Mouse (Mus musculus): ENCODE results near the gene Ccdc106. TPM values are rescaled to one million over a fixed set of nuclear protein-coding genes. Genes with fewer than 3 reads are reported as not detected.

Ccdc106 gene
- polyA plus RNA-seq, 1 experiment from 2014 or later = 14.4 TPM

DNA sequence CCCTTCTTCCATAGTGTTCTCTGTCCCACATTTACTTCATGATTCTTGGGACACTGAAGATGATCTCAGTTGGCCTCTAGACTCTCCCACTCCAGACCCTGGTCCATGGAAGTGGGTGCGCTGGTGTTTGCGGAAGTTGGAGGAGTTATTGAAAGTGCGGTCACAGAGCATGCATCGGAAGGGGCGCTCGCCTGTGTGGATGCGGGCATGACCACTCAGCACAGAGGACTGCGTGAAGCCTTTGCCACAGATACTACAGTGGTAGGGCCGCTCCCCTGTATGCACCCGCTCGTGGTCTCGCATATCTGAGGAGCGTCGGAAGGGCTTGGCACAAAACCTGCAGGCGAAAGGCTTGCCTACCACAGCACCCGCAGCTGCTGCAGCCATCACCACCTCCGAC, 15.3 kb downstream of the Ccdc106 start:
- 96% methylated on average over 17 of the region's 17 CpGs for whole genome bisulfite sequencing
- Histone ChIP-seq H3K36me3 (ENCODE audit: control insufficient read depth, insufficient read depth, low read length) (peaks cover 38% of the 10 kb centered on the region), H3K9me3 (ENCODE audit: control insufficient read depth, low read length) (peaks cover 26% of the 10 kb centered on the region)

DNA sequence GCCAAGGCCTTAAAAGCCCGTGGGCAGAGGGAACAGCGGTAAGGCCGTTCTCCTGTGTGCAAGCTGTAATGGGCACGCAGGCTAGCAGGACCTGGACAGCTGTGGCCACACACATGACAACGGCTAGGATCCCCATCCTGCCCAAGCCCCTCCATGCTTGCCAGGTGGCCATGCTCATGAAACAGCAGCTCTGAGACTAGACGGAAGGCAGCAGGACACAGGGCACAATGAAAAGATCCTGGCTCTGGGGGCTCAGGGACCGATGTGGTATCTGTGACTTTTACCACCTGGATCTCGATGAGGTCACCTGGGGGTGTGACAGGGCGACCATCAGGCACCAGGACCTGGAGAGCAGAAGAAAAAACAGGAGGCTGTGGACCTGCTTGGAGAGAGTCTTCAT, 15.8 kb downstream of the Ccdc106 start:
- DNase-seq (ENCODE audit: low spot score) = no peak
- no peak for ATAC-seq (ENCODE audit: insufficient number of reproducible peaks, low FRiP score, low TSS enrichment, low read depth)
- Histone ChIP-seq H3K9me3 (ENCODE audit: control insufficient read depth, low read length) (peaks cover 21% of the 10 kb centered on the region), H3K4me1 (ENCODE audit: control insufficient read depth, insufficient read depth, low read length) (no peaks in the 10 kb centered on the region), H3K27me3 (ENCODE audit: control insufficient read depth, insufficient read depth, low read length) (no peaks in the 10 kb centered on the region), H3K4me3 (ENCODE audit: low read depth, low read length) (no peak overlapping the region), H3K27ac (replicated peaks; ENCODE audit: low read depth, low read length) (no peak overlapping the region), H3K4me2 (ENCODE audit: low read depth, severe bottlenecking) (no peak overlapping the region), H3K36me3 (ENCODE audit: control insufficient read depth, insufficient read depth, low read length) (peaks cover 33% of the 10 kb centered on the region), H3K9ac (ENCODE audit: low read length) (no peak overlapping the region)
- WGBS = 91% methylated on average over 9 of the region's 9 CpGs

More for the DNA sequence above, 15.3 kb downstream of the Ccdc106 start:
- Histone ChIP-seq H3K4me2 (ENCODE audit: low read depth, severe bottlenecking) (no peak overlapping the region), H3K27ac (replicated peaks; ENCODE audit: low read depth, low read length) (no peak overlapping the region), H3K9ac (ENCODE audit: low read length) (no peak overlapping the region), H3K4me1 (ENCODE audit: control insufficient read depth, insufficient read depth, low read length) (no peaks in the 10 kb centered on the region), H3K4me3 (ENCODE audit: low read depth, low read length) (no peak overlapping the region), H3K27me3 (ENCODE audit: control insufficient read depth, insufficient read depth, low read length) (no peaks in the 10 kb centered on the region)
- no peak for ATAC-seq (ENCODE audit: insufficient number of reproducible peaks, low FRiP score, low TSS enrichment, low read depth)
- no peak for DNase-seq (ENCODE audit: low spot score)

DNA sequence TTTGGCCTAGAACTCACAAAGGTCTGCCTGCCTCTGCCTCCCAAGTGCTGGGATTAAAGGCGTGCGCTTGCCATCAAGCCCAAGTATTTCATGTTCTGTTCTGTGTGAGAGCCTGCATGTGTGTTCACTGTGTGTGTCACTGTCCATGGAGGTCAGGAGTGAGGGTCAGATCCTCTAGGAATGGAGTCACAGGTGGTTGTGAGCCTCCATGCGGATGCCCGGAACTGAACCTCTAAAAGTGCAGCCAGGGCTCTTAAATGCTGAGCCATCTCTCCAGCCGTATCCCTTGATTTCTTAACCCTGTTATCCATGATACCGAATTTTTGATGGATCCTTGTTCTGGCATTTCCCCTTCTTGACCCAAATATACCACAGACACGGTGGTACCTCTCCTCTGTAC, 16.7 kb downstream of the Ccdc106 start:
- peaks cover 12% of the 10 kb centered on the region; the same call in 1 of the 2 replicates for H3K9me3 ChIP-seq (ENCODE audit: control insufficient read depth, low read length)
- WGBS = 91% methylated on average over 7 of the region's 7 CpGs
- peaks cover 24% of the 10 kb centered on the region for H3K36me3 ChIP-seq (ENCODE audit: control insufficient read depth, insufficient read depth, low read length)
- no peak for DNase-seq (ENCODE audit: low spot score)
- no peak for ATAC-seq (ENCODE audit: insufficient number of reproducible peaks, low FRiP score, low TSS enrichment, low read depth)
- H3K4me3 ChIP-seq (ENCODE audit: low read depth, low read length) = no peak overlapping the region
- no peak overlapping the region for H3K4me2 ChIP-seq (ENCODE audit: low read depth, severe bottlenecking)
- H3K27me3 ChIP-seq (ENCODE audit: control insufficient read depth, insufficient read depth, low read length) = no peaks in the 10 kb centered on the region
- H3K27ac ChIP-seq (replicated peaks; ENCODE audit: low read depth, low read length) = no peak overlapping the region
- H3K4me1 ChIP-seq (ENCODE audit: control insufficient read depth, insufficient read depth, low read length) = no peaks in the 10 kb centered on the region
- no peak overlapping the region for H3K9ac ChIP-seq (ENCODE audit: low read length)

DNA sequence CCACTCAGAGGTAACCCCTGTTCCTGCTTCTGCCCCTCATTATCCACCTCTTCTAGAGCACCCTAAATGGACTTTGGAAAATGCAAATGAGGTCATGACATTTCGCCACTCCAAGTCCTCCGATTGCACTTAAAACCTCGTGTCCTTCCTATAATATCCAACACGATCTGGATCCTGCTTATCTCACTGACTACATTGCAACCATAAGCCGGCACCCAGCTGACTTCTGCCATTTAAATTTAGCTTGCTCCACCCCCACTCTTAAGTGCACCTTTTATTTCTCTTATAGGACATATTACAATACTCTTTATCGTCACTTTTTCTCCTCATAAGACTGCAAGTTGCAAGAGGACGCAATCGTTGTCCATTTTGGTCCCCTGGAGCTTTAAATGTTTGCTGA, 17.1 kb downstream of the Ccdc106 start:
- WGBS = 89% methylated on average over 8 of the region's 8 CpGs
- no peaks in the 10 kb centered on the region for H3K27me3 ChIP-seq (ENCODE audit: control insufficient read depth, insufficient read depth, low read length)
- no peak overlapping the region for H3K27ac ChIP-seq (replicated peaks; ENCODE audit: low read depth, low read length)
- H3K4me1 ChIP-seq (ENCODE audit: control insufficient read depth, insufficient read depth, low read length) = no peaks in the 10 kb centered on the region
- DNase-seq (ENCODE audit: low spot score) = no peak
- peaks cover 19% of the 10 kb centered on the region for H3K36me3 ChIP-seq (ENCODE audit: control insufficient read depth, insufficient read depth, low read length)
- peaks cover 8% of the 10 kb centered on the region; the same call in 1 of the 2 replicates for H3K9me3 ChIP-seq (ENCODE audit: control insufficient read depth, low read length)
- H3K9ac ChIP-seq (ENCODE audit: low read length) = no peak overlapping the region
- H3K4me2 ChIP-seq (ENCODE audit: low read depth, severe bottlenecking) = peak overlapping the region; percentile 48
- ATAC-seq (ENCODE audit: insufficient number of reproducible peaks, low FRiP score, low TSS enrichment, low read depth) = no peak
- no peak overlapping the region; the same call in 1 of the 2 replicates for H3K4me3 ChIP-seq (ENCODE audit: low read depth, low read length)

DNA sequence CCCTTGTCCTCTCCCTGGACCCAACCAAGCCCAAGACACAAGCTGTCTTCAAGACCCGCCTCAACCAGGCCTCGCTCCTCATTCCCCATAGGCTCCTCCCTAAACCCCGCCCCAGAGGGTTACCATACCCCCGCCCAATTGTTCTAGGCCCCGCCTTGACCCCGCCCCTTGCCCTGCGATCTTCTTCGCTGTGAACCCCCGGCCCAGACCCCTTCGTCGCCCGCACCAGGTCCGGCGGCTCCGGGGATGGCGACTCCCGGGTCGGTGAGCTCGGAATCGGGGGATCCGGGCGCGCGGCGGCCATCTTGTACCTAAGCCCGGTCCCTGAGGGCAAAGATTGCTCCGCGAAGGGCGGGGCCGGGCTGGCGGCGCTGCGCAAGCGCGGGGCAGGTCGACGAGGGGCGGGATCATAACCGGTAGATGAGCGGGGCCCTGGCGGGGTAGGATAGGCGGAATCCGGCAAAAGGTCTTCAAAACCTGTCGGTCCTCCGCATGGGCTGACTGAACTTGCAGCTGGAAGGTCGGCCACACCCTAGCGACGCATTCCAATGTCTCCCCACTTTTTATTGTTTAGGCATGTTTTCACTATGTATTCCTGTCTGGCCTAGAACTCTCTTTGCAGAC, 17.9 kb downstream of the Ccdc106 start, which contains the start of gene Zfp784:
Zfp784 (minus strand) TSS at position 338 of the 624 bp plus-strand sequence.
- peak within 1 kb of the TSS; percentile 81 for H3K27ac ChIP-seq (replicated peaks; ENCODE audit: low read depth, low read length)
- peaks cover 3% of the 10 kb centered on the region; the same call in 1 of the 2 replicates for H3K9me3 ChIP-seq (ENCODE audit: control insufficient read depth, low read length)
- ATAC-seq (ENCODE audit: insufficient number of reproducible peaks, low FRiP score, low TSS enrichment, low read depth) = peak; percentile 94
- H3K4me1 ChIP-seq (ENCODE audit: control insufficient read depth, insufficient read depth, low read length) = no peaks in the 10 kb centered on the region
- H3K4me2 ChIP-seq (ENCODE audit: low read depth, severe bottlenecking) = peak within 1 kb of the TSS; percentile 48
- H3K4me3 ChIP-seq (ENCODE audit: low read depth, low read length) = peak within 1 kb of the TSS; percentile 55
- under 1% methylated on average over 48 of the region's 48 CpGs for WGBS
- peak within 1 kb of the TSS; percentile 66 for H3K9ac ChIP-seq (ENCODE audit: low read length)
- peaks cover 12% of the 10 kb centered on the region for H3K36me3 ChIP-seq (ENCODE audit: control insufficient read depth, insufficient read depth, low read length)
- H3K27me3 ChIP-seq (ENCODE audit: control insufficient read depth, insufficient read depth, low read length) = no peaks in the 10 kb centered on the region
- peak; percentile 93 for DNase-seq (ENCODE audit: low spot score)

DNA sequence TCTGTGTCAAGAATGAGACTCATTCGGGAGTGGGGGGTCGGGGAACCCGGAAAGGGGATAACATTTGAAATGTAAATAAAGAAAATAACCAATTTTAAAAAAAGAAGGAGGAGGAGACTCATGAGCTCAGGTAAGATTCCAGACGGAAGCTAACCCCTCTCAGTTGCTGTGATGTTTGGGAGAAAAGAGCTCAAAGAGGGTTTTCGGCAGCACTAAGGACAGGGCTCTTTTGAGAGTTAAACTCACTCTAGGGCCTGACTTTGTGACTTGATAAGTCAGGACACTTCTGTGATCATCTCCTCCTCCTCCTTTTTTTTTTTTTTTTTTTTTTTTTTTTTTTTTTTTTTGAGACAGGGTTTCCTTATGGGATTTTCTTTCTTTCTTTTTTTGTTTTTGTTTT, 18.6 kb downstream of the Ccdc106 start:
- Histone ChIP-seq H3K9me3 (ENCODE audit: control insufficient read depth, low read length) (peaks cover 3% of the 10 kb centered on the region; the same call in 1 of the 2 replicates), H3K36me3 (ENCODE audit: control insufficient read depth, insufficient read depth, low read length) (peaks cover 5% of the 10 kb centered on the region), H3K27ac (replicated peaks; ENCODE audit: low read depth, low read length) (no peak overlapping the region), H3K4me1 (ENCODE audit: control insufficient read depth, insufficient read depth, low read length) (no peaks in the 10 kb centered on the region), H3K4me2 (ENCODE audit: low read depth, severe bottlenecking) (peak overlapping the region; percentile 48), H3K4me3 (ENCODE audit: low read depth, low read length) (peak overlapping the region; percentile 55), H3K27me3 (ENCODE audit: control insufficient read depth, insufficient read depth, low read length) (no peaks in the 10 kb centered on the region), H3K9ac (ENCODE audit: low read length) (peak overlapping the region; percentile 66; the same call in 1 of the 2 replicates)
- 45% methylated on average over 5 of the region's 5 CpGs for WGBS
- DNase-seq (ENCODE audit: low spot score) (no peak), ATAC-seq (ENCODE audit: insufficient number of reproducible peaks, low FRiP score, low TSS enrichment, low read depth) (no peak)

DNA sequence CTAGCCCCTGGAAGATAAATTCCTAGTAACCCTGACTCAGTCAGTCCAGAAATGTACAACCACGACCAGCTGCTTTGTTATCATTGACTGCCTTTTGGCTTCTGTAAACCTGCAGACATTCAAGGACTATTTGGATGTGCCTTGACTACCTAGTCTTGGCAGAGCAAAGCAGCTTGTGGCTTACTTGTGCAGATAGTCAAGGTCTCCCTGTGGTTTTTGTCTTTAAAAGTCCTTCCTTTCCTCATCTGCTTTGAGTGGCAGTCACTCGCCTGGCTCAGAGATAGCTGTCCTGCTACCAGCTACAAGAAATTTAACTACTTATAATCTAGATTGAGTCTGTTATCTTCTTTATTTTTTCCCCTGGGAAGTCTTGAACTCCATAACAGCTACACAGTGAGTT, 24.6 kb downstream of the Ccdc106 start:
- no peak overlapping the region for H3K27ac ChIP-seq (replicated peaks; ENCODE audit: low read depth, low read length)
- no peak overlapping the region for H3K4me3 ChIP-seq (ENCODE audit: low read depth, low read length)
- DNase-seq (ENCODE audit: low spot score) = no peak
- H3K9ac ChIP-seq (ENCODE audit: low read length) = no peak overlapping the region
- no peak for ATAC-seq (ENCODE audit: insufficient number of reproducible peaks, low FRiP score, low TSS enrichment, low read depth)
- no peaks in the 10 kb centered on the region for H3K36me3 ChIP-seq (ENCODE audit: control insufficient read depth, insufficient read depth, low read length)
- no peaks in the 10 kb centered on the region for H3K27me3 ChIP-seq (ENCODE audit: control insufficient read depth, insufficient read depth, low read length)
- H3K4me2 ChIP-seq (ENCODE audit: low read depth, severe bottlenecking) = no peak overlapping the region
- no peaks in the 10 kb centered on the region for H3K9me3 ChIP-seq (ENCODE audit: control insufficient read depth, low read length)
- no peaks in the 10 kb centered on the region for H3K4me1 ChIP-seq (ENCODE audit: control insufficient read depth, insufficient read depth, low read length)
- 83% methylated on average over 2 of the region's 2 CpGs for WGBS

DNA sequence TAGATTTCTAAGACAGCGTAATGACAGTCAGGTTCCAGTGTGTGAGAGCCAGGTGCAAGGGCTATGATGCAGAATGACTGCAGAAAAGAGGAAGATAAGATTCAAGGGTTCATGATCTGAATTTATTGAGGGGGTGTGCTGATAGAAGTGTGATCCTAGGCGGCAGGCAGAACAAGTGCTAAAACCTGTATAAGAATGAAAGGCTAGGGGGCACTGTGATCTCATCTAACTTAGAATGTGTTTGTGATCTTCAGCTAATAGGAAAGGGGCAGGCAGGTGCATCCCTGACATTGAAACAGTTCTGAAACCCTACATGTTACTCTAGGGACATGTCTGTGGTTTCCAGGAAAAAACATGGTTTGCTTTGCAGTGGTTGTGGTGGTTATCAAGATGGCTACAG, 25.8 kb downstream of the Ccdc106 start:
- Histone ChIP-seq H3K27me3 (ENCODE audit: control insufficient read depth, insufficient read depth, low read length) (no peaks in the 10 kb centered on the region), H3K9me3 (ENCODE audit: control insufficient read depth, low read length) (no peaks in the 10 kb centered on the region), H3K9ac (ENCODE audit: low read length) (no peak overlapping the region), H3K4me1 (ENCODE audit: control insufficient read depth, insufficient read depth, low read length) (no peaks in the 10 kb centered on the region), H3K4me2 (ENCODE audit: low read depth, severe bottlenecking) (no peak overlapping the region), H3K36me3 (ENCODE audit: control insufficient read depth, insufficient read depth, low read length) (no peaks in the 10 kb centered on the region), H3K27ac (replicated peaks; ENCODE audit: low read depth, low read length) (no peak overlapping the region), H3K4me3 (ENCODE audit: low read depth, low read length) (no peak overlapping the region)
- WGBS = 65% methylated on average over 2 of the region's 2 CpGs
- ATAC-seq (ENCODE audit: insufficient number of reproducible peaks, low FRiP score, low TSS enrichment, low read depth) (no peak), DNase-seq (ENCODE audit: low spot score) (no peak)

DNA sequence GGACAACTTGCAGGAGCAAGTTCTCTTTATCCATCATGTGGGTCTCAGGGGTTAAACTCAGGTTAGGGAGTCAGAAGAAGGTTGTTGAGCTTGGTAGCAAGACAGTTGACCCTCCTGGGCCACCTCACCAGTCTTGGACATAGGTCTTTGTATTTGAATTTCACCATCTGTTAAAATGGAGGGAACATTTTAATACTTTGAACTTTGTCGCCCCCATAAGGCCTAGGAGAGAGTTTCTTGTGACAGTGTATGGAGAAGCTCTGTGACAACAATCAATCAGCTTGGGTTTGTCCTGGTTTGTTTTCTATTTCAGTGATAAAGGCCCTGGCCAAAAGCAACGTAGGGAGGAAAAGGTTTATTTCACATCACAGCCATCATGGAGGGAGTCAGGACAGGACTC, 27.0 kb downstream of the Ccdc106 start:
- 37% methylated on average over 2 of the region's 2 CpGs for WGBS
- Histone ChIP-seq H3K9ac (ENCODE audit: low read length) (no peak overlapping the region), H3K4me2 (ENCODE audit: low read depth, severe bottlenecking) (no peak overlapping the region), H3K9me3 (ENCODE audit: control insufficient read depth, low read length) (no peaks in the 10 kb centered on the region), H3K36me3 (ENCODE audit: control insufficient read depth, insufficient read depth, low read length) (no peaks in the 10 kb centered on the region), H3K27me3 (ENCODE audit: control insufficient read depth, insufficient read depth, low read length) (peaks cover 6% of the 10 kb centered on the region), H3K27ac (replicated peaks; ENCODE audit: low read depth, low read length) (no peak overlapping the region), H3K4me1 (ENCODE audit: control insufficient read depth, insufficient read depth, low read length) (peaks cover 3% of the 10 kb centered on the region), H3K4me3 (ENCODE audit: low read depth, low read length) (no peak overlapping the region)
- DNase-seq (ENCODE audit: low spot score) (no peak), ATAC-seq (ENCODE audit: insufficient number of reproducible peaks, low FRiP score, low TSS enrichment, low read depth) (no peak)

Data from limb, embryonic 11.5 days (tissue).